27 mouse cellular contexts compared by ENCODE assay signal in genomic region chr6:52925458-52926042, GRCm38 (mm10).
DNase-seq lines count a peak whose midpoint lies in the region; ATAC-seq and TF ChIP-seq lines count a peak whose summit lies in the region.
"Had no signal": no experiment of that assay in that cellular context is flagged by ENCODE, and none has a peak within 500 bp of the region (broad histone marks: within the 10 kb centered on the region; RNA-seq: fewer than 3 reads in every experiment).

No protein-coding gene starts in this region.

- no peak for TF ChIP-seq CTCF in kidney, adult 2 months (conservative IDR thresholded peaks at IDR 0.05; ENCODE audit: insufficient read depth, insufficient read length, low read depth, low read length)

- H3K9me3 ChIP-seq in embryonic facial prominence, embryonic 13.5 days = no peaks in the 10 kb centered on the region
- H3K9me3 ChIP-seq in embryonic facial prominence, embryonic 15.5 days (replicated peaks) = no peaks in the 10 kb centered on the region
- H3K9me3 ChIP-seq in limb, embryonic 12.5 days = no peaks in the 10 kb centered on the region
- H3K9me3 ChIP-seq in stomach, embryonic 16.5 days (replicated peaks; ENCODE audit: control insufficient read depth, low read length) = no peaks in the 10 kb centered on the region
- H3K9me3 ChIP-seq in forebrain, embryonic 10.5 days = no peaks in the 10 kb centered on the region
- H3K9me3 ChIP-seq: forebrain, embryonic 15.5 days; heart, embryonic 15.5 days; kidney, embryonic 15.5 days; liver, embryonic 12.5 days; midbrain, embryonic 12.5 days; neural tube, embryonic 15.5 days had no signal

- DNase-seq in thymus, postnatal 0 days (ENCODE audit: low spot score) = no peak
- no peak for DNase-seq in forebrain, embryonic 10.5 days (ENCODE audit: extremely low spot score, low spot score)
- no peak for DNase-seq in kidney, adult 2 months
- DNase-seq: adrenal gland, postnatal 25 days; cerebellum, adult 8-10 months; gastrocnemius, postnatal 25 days; heart, adult 2 months; heart, postnatal 4 days; kidney, postnatal 4 days; lung, adult 18-20 months; lung, postnatal 14 days; right cerebral cortex, adult 18-20 months; right cerebral cortex, postnatal 4 days; thymus, postnatal 14 days had no signal

- H3K4me3 ChIP-seq in embryonic facial prominence, embryonic 13.5 days = no peak overlapping the region
- no peak overlapping the region for H3K4me3 ChIP-seq in embryonic facial prominence, embryonic 15.5 days (replicated peaks)
- H3K4me3 ChIP-seq in limb, embryonic 12.5 days (replicated peaks) = no peak overlapping the region
- no peak overlapping the region for H3K4me3 ChIP-seq in stomach, embryonic 16.5 days (replicated peaks; ENCODE audit: low read length)
- H3K4me3 ChIP-seq in forebrain, embryonic 10.5 days = no peak overlapping the region
- no peak overlapping the region for H3K4me3 ChIP-seq in kidney, adult 2 months (ENCODE audit: insufficient read depth, low read depth, low read length)
- H3K4me3 ChIP-seq: forebrain, embryonic 15.5 days; heart, adult 2 months; heart, embryonic 15.5 days; kidney, embryonic 15.5 days; liver, embryonic 12.5 days; midbrain, embryonic 12.5 days; neural tube, embryonic 15.5 days had no signal

- peaks cover 14% of the 10 kb centered on the region for H3K4me1 ChIP-seq in embryonic facial prominence, embryonic 13.5 days
- peaks cover 11% of the 10 kb centered on the region for H3K4me1 ChIP-seq in embryonic facial prominence, embryonic 15.5 days
- peaks cover 26% of the 10 kb centered on the region for H3K4me1 ChIP-seq in limb, embryonic 12.5 days (replicated peaks)
- peaks cover 10% of the 10 kb centered on the region; the same call in 1 of the 2 replicates for H3K4me1 ChIP-seq in stomach, embryonic 16.5 days (ENCODE audit: control insufficient read depth, insufficient read depth, low read length)
- H3K4me1 ChIP-seq in forebrain, embryonic 10.5 days = no peaks in the 10 kb centered on the region
- H3K4me1 ChIP-seq in kidney, adult 2 months (ENCODE audit: control insufficient read depth, insufficient read depth, low read length) = no peaks in the 10 kb centered on the region
- H3K4me1 ChIP-seq: forebrain, embryonic 15.5 days; heart, embryonic 15.5 days; kidney, embryonic 15.5 days; liver, embryonic 12.5 days; midbrain, embryonic 12.5 days; neural tube, embryonic 15.5 days had no signal

- no peak overlapping the region for H3K9ac ChIP-seq in embryonic facial prominence, embryonic 13.5 days
- H3K9ac ChIP-seq in embryonic facial prominence, embryonic 15.5 days = no peak overlapping the region
- H3K9ac ChIP-seq in limb, embryonic 12.5 days (replicated peaks) = no peak overlapping the region
- H3K9ac ChIP-seq in stomach, embryonic 16.5 days (ENCODE audit: low read length) = no peak overlapping the region
- H3K9ac ChIP-seq: forebrain, embryonic 15.5 days; heart, embryonic 15.5 days; hindbrain, embryonic 14.5 days; kidney, embryonic 15.5 days; liver, embryonic 12.5 days; midbrain, embryonic 12.5 days; neural tube, embryonic 15.5 days had no signal

- TF ChIP-seq POLR2A in kidney, adult 2 months (IDR thresholded peaks at IDR 0.05; ENCODE audit: low read depth, low read length) = no peak

- H3K27me3 ChIP-seq in embryonic facial prominence, embryonic 13.5 days = no peaks in the 10 kb centered on the region
- H3K27me3 ChIP-seq in embryonic facial prominence, embryonic 15.5 days = no peaks in the 10 kb centered on the region
- no peaks in the 10 kb centered on the region; the same call in 1 of the 2 replicates for H3K27me3 ChIP-seq in limb, embryonic 12.5 days
- no peaks in the 10 kb centered on the region for H3K27me3 ChIP-seq in stomach, embryonic 16.5 days (ENCODE audit: control insufficient read depth, insufficient read depth, low read length)
- no peaks in the 10 kb centered on the region for H3K27me3 ChIP-seq in forebrain, embryonic 10.5 days (ENCODE audit: poor library complexity, severe bottlenecking)
- H3K27me3 ChIP-seq in kidney, adult 2 months (replicated peaks; ENCODE audit: control insufficient read depth, insufficient read depth, low read length) = no peaks in the 10 kb centered on the region
- H3K27me3 ChIP-seq: heart, embryonic 15.5 days; liver, embryonic 12.5 days; neural tube, embryonic 15.5 days had no signal

- no peaks in the 10 kb centered on the region for H3K36me3 ChIP-seq in embryonic facial prominence, embryonic 13.5 days
- H3K36me3 ChIP-seq in embryonic facial prominence, embryonic 15.5 days = no peaks in the 10 kb centered on the region
- no peaks in the 10 kb centered on the region for H3K36me3 ChIP-seq in limb, embryonic 12.5 days
- H3K36me3 ChIP-seq in stomach, embryonic 16.5 days (ENCODE audit: control insufficient read depth, insufficient read depth, low read length) = no peaks in the 10 kb centered on the region
- no peaks in the 10 kb centered on the region for H3K36me3 ChIP-seq in forebrain, embryonic 10.5 days (replicated peaks)
- H3K36me3 ChIP-seq in kidney, adult 2 months (ENCODE audit: control insufficient read depth, insufficient read depth, low read length) = no peaks in the 10 kb centered on the region
- H3K36me3 ChIP-seq: forebrain, embryonic 15.5 days; heart, embryonic 15.5 days; kidney, embryonic 15.5 days; liver, embryonic 12.5 days; midbrain, embryonic 12.5 days; neural tube, embryonic 15.5 days had no signal

- ATAC-seq in embryonic facial prominence, embryonic 13.5 days (ENCODE audit: insufficient number of reproducible peaks, insufficient read depth, low FRiP score, low TSS enrichment, low read depth) = no peak
- ATAC-seq in embryonic facial prominence, embryonic 15.5 days (ENCODE audit: insufficient number of reproducible peaks, low FRiP score, low TSS enrichment, low read depth) = 0 out of 2 replicates have a peak, but pooled peaks have one; percentile 57
- peak; percentile 90 for ATAC-seq in limb, embryonic 12.5 days (ENCODE audit: insufficient number of reproducible peaks, insufficient read depth, low FRiP score, low TSS enrichment, low read depth)
- ATAC-seq in stomach, embryonic 16.5 days (ENCODE audit: insufficient read depth, low FRiP score) = no peak
- ATAC-seq: activated CD4-positive, CD25-positive, alpha-beta regulatory T cell, adult 4 months; forebrain, embryonic 15.5 days; inflammation-experienced regulatory T-cells, adult 6 months; liver, embryonic 12.5 days had no signal

- WGBS in embryonic facial prominence, embryonic 13.5 days = 46% methylated on average over 9 of the region's 9 CpGs
- 47% methylated on average over 9 of the region's 9 CpGs for WGBS in embryonic facial prominence, embryonic 15.5 days
- WGBS in limb, embryonic 12.5 days = 28% methylated on average over 9 of the region's 9 CpGs
- 62% methylated on average over 9 of the region's 9 CpGs for WGBS in stomach, embryonic 16.5 days
- 86% methylated on average over 9 of the region's 9 CpGs for WGBS in forebrain, embryonic 10.5 days
- WGBS in kidney, adult 2 months = 77% methylated on average over 9 of the region's 9 CpGs

- H3K4me2 ChIP-seq in embryonic facial prominence, embryonic 13.5 days = no peak overlapping the region
- no peak overlapping the region for H3K4me2 ChIP-seq in embryonic facial prominence, embryonic 15.5 days (replicated peaks)
- no peak overlapping the region for H3K4me2 ChIP-seq in limb, embryonic 12.5 days
- H3K4me2 ChIP-seq in stomach, embryonic 16.5 days (ENCODE audit: low read depth, low read length) = no peak overlapping the region
- H3K4me2 ChIP-seq: forebrain, embryonic 15.5 days; heart, embryonic 15.5 days; hindbrain, embryonic 14.5 days; kidney, embryonic 15.5 days; liver, embryonic 12.5 days; midbrain, embryonic 12.5 days; neural tube, embryonic 15.5 days had no signal

- H3K27ac ChIP-seq in embryonic facial prominence, embryonic 13.5 days = peak overlapping the region; percentile 16; the same call in 1 of the 2 replicates
- peak overlapping the region; percentile 6; the same call in 1 of the 2 replicates for H3K27ac ChIP-seq in embryonic facial prominence, embryonic 15.5 days (replicated peaks)
- H3K27ac ChIP-seq in limb, embryonic 12.5 days = peak overlapping the region; percentile 78
- peak overlapping the region; percentile 39 for H3K27ac ChIP-seq in stomach, embryonic 16.5 days (ENCODE audit: low read length)
- no peak overlapping the region for H3K27ac ChIP-seq in forebrain, embryonic 10.5 days
- H3K27ac ChIP-seq in kidney, adult 2 months (ENCODE audit: insufficient read depth, low read depth, low read length) = no peak overlapping the region
- H3K27ac ChIP-seq: forebrain, embryonic 15.5 days; heart, adult 2 months; heart, embryonic 15.5 days; hindbrain, embryonic 14.5 days; kidney, embryonic 15.5 days; liver, embryonic 12.5 days; midbrain, embryonic 12.5 days; neural tube, embryonic 15.5 days had no signal

Comparison
In these comparisons a context has a peak if more than half of its experiments do, and no peak if none do; other contexts are left out.
1. ATAC-seq: peak in embryonic facial prominence, embryonic 15.5 days (single experiment) and limb, embryonic 12.5 days (single experiment); none in embryonic facial prominence, embryonic 13.5 days (single experiment) and stomach, embryonic 16.5 days (single experiment).
2. H3K27ac ChIP-seq: peak in embryonic facial prominence, embryonic 13.5 days (single experiment), embryonic facial prominence, embryonic 15.5 days (single experiment), limb, embryonic 12.5 days (single experiment) and stomach, embryonic 16.5 days (single experiment); none in forebrain, embryonic 10.5 days (single experiment) and kidney, adult 2 months (single experiment).